Mouse (Mus musculus) liver, embryonic 14.5 days (tissue): ENCODE data around the gene Mogat2.

ENCODE experiments used
- CTCF ChIP-seq: IDR thresholded peaks from 2 replicates; pipeline ENCODE4 v1.5.1; 2016; ENCODE audit warnings: antibody characterized with exemption, low read depth, control low read depth
- EP300 ChIP-seq: IDR thresholded peaks from 2 replicates; pipeline ENCODE4 v1.6.1; 2016; ENCODE audit warnings: antibody characterized with exemption, low read depth

- no peak for TF ChIP-seq CTCF
- no peak for TF ChIP-seq EP300
Observed at GRCm38 (mm10) chr7:99213056-99213455, 25.4 kb downstream of the Mogat2 start.
